Mouse (Mus musculus) ZHBTc4 (cell line): Measurements from ENCODE around the gene Sik2.

Experiments used
- DNase-seq: peaks from one replicate; pipeline ENCODE4 v3.0.0-alpha.2; 2011; ENCODE audit warnings: low read depth, low spot score

The Sik2 gene

DNA sequence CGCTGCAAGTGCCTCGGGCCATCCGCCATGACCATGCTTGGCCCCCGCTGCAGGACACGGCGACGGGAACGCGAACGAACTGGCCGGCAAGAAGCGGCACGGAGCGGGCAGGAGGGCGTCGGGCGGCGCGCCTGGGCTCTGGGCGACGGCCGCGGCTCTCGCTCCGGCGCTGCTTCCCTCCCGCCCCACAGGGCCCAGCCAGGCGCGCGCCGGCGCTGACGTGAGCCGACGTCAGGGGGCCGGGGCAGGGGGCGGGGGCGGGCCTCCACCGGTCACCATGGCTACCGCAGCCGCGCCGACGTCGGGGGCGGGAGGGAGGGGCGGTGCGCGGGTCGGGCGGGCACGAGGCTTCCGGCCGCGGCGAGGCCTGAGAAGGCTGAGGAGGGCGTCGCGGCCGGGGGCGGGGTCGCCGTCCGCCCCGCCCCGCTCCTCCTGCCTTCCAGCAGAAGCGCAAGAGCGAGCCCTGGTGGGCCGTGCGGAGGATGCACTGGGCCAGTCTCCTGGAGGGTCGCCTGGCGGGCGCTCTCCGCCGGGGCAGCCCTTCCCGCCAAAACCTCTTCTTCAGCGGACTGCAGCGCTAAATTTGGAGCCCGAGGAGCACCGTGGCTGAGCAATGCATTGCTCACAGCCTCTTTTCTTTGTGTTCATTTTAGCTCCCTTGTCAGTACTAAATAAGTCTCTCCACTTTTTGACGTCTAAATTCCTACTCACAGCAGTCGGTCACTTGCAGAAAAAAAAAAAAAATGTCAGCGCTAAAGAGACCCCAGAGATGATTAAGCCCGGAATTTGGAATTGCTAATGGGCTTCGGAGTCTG lies at the start of gene Sik2:
Gene Sik2 (minus strand): TSS at position 233 of the 815 bp plus-strand sequence.
- peak; percentile 98 for DNase-seq

GRCm38 (mm10) chr9:51056360-51057324 lies 47.8 kb upstream of the Sik2 start:
- DNase-seq: no peak

DNA sequence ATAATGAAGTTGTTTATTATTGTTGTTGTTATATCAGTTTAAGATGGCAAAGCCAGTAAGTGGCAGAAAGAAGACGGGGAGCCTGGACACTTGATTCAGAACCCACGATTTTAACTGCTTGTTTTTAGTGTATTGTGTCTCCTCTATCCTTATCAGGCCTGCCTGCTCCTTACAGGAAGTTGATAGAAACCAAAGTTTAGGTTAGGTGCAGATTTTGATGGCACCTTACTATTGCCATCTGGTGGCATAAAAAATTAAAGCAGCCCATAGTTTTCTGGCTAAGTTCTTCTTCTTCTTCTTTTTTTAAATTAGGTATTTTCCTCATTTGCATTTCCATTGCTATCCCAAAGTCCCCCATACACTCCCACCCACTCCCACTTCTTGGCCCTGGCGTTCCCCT lies 43.3 kb upstream of the Sik2 start:
- peak; percentile 25 for DNase-seq

DNA sequence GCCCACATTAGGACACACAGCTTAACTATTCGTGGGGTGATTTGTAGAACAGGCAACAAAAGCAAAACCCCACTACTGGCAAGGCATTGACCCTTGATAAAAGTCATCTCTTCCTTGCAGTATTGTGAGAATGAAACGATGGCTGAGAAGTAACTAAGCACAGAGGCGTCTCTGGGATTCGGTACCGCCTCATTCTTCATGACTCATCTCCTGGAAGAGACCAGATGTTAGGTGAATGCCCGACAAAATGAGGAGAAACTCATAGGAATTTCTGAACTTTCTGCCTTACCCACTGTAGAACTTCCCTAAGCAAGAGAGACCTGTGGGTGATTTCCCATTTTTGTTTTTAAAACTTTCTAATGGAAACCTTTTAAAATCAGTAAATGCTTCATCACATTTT lies 33.3 kb upstream of the Sik2 start:
- DNase-seq: peak; percentile 15

GRCm38 (mm10) chr9:51041491-51041980 lies 32.7 kb upstream of the Sik2 start:
- DNase-seq: peak; percentile 61

- DNase-seq: no peak
Observed at GRCm38 (mm10) chr9:51032785-51033529, 24.1 kb upstream of the Sik2 start.

DNA sequence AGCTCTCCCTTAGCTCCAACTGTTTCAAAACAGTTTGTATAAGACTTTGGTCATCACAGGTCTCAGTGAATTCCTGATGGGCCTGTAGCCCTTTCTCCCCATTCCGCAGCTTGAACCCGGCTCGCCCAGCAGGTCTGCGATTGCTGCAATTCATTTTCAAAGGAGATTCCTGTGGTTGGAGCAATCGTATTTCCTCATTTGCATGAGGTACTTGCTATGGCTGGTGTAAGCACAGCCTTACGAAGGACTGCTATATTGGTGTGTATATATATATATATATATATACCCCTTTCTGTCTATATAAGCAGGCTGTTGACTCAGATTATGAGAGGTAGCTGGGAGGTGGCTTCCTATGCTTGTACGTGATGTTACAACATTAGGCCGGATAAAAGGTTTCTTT lies 23.4 kb upstream of the Sik2 start:
- DNase-seq: no peak

DNA sequence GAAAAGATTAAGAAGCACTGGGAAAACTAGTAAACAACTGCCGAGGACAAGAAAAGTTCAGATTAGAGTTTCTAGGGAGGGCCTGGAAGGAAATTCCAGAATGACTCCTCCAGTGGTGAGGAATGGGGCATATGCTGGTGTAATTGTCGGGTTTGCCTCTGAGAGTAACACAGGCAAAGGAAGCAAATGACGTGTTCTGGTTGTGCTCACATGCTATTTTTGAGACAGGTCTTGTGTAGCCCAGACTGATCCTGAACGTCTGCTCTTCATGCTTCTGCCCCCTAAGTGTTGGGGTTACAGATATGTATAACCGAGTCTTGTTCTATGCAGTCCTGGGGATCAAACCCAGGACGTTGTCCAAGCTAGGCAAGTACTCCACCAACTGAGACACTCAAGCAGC lies 22.7 kb upstream of the Sik2 start:
- no peak for DNase-seq

DNA sequence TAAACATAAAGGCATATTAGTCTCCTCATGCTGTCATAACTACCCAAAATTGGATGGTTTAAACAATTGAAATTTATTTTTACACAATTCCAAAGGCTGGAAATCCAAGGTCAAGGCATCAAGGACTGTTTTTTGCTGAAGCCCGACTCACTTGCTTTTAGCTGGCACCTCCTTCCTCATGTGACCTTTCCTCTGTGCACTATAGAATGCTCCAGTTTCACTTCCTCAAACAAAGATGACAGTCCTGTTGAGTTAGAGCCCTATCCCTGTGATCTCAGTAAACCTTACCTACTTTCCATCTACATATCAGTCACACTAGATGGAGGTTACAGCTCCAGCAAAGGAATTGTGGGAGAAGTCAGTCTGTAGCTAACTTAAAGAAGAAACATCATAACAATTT lies 21.3 kb upstream of the Sik2 start:
- no peak for DNase-seq

- DNase-seq: no peak
Observed at GRCm38 (mm10) chr9:51026952-51027351, 18.1 kb upstream of the Sik2 start.

GRCm38 (mm10) chr9:51021123-51021795 lies 12.4 kb upstream of the Sik2 start:
- DNase-seq: no peak

DNA sequence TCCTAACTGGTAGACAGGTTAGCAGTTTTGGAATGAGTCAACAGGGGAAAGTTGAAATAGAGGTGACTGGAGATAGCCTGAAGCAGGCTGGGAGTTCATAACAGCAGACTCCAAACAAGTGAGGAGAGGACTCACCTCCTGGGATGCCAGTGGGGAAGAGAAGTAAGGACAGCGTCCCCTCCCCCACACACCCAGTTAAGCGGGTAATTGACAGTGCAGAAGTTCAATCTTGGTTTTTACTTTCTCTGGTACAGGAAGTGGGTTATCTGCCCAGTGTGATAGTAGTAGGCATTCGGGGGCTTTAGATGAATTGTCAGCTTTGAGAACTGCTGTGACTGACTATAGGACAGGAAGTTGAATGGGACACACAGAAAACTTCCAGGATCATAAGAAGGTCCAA lies 11.5 kb upstream of the Sik2 start:
- no peak for DNase-seq

- no peak for DNase-seq
Observed at GRCm38 (mm10) chr9:51019670-51020069, 10.8 kb upstream of the Sik2 start.

DNA sequence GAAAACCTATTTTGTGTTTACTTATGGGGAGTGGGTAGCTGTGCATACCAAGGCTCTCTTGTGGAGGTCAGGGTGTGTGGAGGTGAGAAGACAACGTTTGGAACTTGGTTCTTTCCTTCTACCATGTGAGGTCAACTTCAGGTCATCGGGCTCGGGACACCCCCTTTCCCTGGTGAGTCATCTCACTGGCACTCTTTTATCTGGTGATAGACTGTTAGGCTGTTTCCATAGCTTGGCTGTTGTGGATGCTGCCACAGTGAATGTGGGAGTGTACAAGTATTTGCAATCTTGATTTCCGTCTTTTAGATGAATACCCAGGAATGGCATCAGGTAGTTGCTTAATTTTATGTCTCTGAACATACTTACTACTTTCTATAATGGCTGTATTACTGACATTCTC lies 6.9 kb upstream of the Sik2 start:
- DNase-seq: no peak

GRCm38 (mm10) chr9:51013644-51014043 lies 4.8 kb upstream of the Sik2 start:
- DNase-seq: no peak

GRCm38 (mm10) chr9:51009656-51009950 lies 730 bp upstream of the Sik2 start:
- no peak for DNase-seq

- DNase-seq: peak; percentile 62
Observed at GRCm38 (mm10) chr9:51008068-51008840, 619 bp downstream of the Sik2 start.

GRCm38 (mm10) chr9:51007726-51008067 lies 1.2 kb downstream of the Sik2 start:
- no peak for DNase-seq

- peak; percentile 78 for DNase-seq
Observed at GRCm38 (mm10) chr9:51006846-51007245, 2.0 kb downstream of the Sik2 start.

DNA sequence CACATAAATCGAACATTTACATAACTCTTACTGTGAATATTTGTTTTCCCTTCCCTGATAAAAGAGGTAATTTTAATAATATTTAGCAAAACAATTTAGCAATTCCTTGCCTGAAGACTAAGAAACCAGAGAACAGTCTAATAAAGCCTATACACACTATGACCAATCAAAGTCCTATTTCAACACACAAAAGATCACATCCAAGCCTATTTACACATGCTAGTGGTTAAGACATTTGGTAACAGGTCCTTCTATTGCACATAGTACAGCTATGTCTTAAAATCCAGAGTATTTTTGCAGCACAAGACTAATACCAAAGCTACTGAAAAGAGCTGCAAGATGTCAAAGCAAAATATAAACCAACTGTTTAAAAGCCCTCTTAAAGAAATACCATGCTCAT lies 4.8 kb downstream of the Sik2 start:
- DNase-seq: no peak

DNA sequence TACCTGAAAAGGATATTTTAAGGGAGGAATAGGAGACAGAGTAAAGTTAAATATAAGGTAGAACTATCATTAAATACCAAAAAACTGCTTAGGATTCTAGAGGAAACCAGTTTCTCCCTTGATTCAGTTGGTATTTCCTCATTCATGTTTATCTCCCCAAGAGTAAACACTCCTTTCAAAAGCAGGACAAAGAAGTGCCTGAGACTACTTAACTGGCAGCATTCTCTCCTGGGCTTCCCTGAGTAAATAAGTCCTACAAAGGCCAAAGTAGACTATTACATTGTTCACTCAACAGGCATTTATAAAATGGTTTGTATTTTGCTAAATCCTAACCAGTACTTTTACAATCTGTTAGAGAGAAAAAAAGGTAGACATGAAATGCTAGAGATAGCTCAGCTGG lies 22.2 kb downstream of the Sik2 start:
- peak; percentile 74 for DNase-seq
